Mouse (Mus musculus) forebrain, embryonic 12.5 days (tissue): ENCODE measurements around the gene Fbn1. TPM values are rescaled to one million over a fixed set of nuclear protein-coding genes. Genes with fewer than 3 reads are reported as not detected.

Source experiments
- ATAC-seq: fragments of 200-750 bp; cut with Nextera tagmentation; 2 replicates; pipeline ENCODE4 v1.8.0; 2017; ENCODE audit warnings: moderate TSS enrichment; ENCODE audit not compliant: low FRiP score
- H3K27ac ChIP-seq: fragments of 300-500 bp; sonication (generic); 2 replicates; pipeline ENCODE4 v1.5.1; 2016; ENCODE audit warnings: mild to moderate bottlenecking
- H3K27me3 ChIP-seq: fragments of 300-500 bp; sonication (generic); 2 replicates; pipeline ENCODE4 v1.6.1; 2016; ENCODE audit warnings: mild to moderate bottlenecking
- H3K36me3 ChIP-seq: fragments of 300-500 bp; sonication (generic); replicated peaks from 2 replicates; pipeline ENCODE4 v1.6.1; 2016; ENCODE audit warnings: mild to moderate bottlenecking
- H3K4me1 ChIP-seq: fragments of 300-500 bp; sonication (generic); 2 replicates; pipeline ENCODE4 v1.6.1; 2016
- H3K4me2 ChIP-seq: fragments of 300-500 bp; sonication (generic); 2 replicates; pipeline ENCODE4 v1.6.1; 2016; ENCODE audit warnings: mild to moderate bottlenecking, moderate library complexity
- H3K4me3 ChIP-seq: fragments of 300-500 bp; sonication (generic); replicated peaks from 2 replicates; pipeline ENCODE4 v1.5.1; 2016; ENCODE audit warnings: mild to moderate bottlenecking
- H3K9ac ChIP-seq: fragments of 300-500 bp; sonication (generic); 2 replicates; pipeline ENCODE4 v1.6.1; 2016; ENCODE audit warnings: mild to moderate bottlenecking
- H3K9me3 ChIP-seq: fragments of 300-500 bp; sonication (generic); 2 replicates; pipeline ENCODE4 v1.6.1; 2016
- WGBS: fragments of 180-500 bp; shearing (Covaris S2); methylation state at CpG from one replicate; pipeline ENCODE4 v1.1.7; 2016; 5-methylcytosine and 5-hydroxymethylcytosine counted together
- polyA plus RNA-seq: library from polyadenylated mRNA; unstranded; fragments of >200 nt; fragmentation: Nextera tagmentation; extraction: Ambion mirVana; gene quantifications from 2 replicates; pipeline ENCODE4 v1.2.1, GENCODE M21; 2016

The Fbn1 gene
- polyA plus RNA-seq, 1 experiment from 2014 or later = 8.6 TPM

GRCm38 (mm10) chr2:125380086-125380485 is 127.7 kb downstream of the Fbn1 start:
- Histone ChIP-seq H3K4me2 (no peak overlapping the region), H3K36me3 (0 out of 2 replicates have a peak, but pooled peaks cover 2% of the 10 kb centered on the region), H3K27ac (no peak overlapping the region), H3K9ac (no peak overlapping the region), H3K4me1 (no peaks in the 10 kb centered on the region; the same call in 1 of the 2 replicates), H3K4me3 (no peak overlapping the region), H3K9me3 (no peaks in the 10 kb centered on the region), H3K27me3 (no peaks in the 10 kb centered on the region)
- WGBS = 91% methylated on average over 2 of the region's 2 CpGs
- ATAC-seq = no peak

DNA sequence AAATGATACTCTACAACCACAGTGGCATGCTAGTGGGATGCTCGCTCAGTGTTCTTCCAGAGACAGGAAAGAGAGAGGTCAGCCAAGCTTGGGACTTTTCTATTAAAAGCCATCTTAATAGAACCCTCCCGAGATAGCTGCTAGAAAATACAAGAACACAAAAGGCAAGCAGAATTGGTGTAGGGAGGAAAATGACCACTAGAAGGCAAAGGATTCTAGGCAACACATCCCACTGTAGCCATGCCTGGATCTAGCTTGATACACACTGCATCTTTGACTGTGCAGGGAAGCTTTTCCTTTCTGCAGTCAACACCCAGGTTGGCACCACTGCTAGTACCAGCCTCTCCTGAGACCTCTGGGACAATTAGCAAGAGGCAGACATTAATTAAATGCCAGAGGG is 128.6 kb downstream of the Fbn1 start:
- no peak overlapping the region for H3K9ac ChIP-seq
- H3K36me3 ChIP-seq = 0 out of 2 replicates have a peak, but pooled peaks cover 2% of the 10 kb centered on the region
- no peaks in the 10 kb centered on the region; the same call in 1 of the 2 replicates for H3K4me1 ChIP-seq
- WGBS = 89% methylated on average over 2 of the region's 2 CpGs
- H3K4me3 ChIP-seq = no peak overlapping the region
- no peak overlapping the region for H3K4me2 ChIP-seq
- ATAC-seq = no peak
- no peak overlapping the region for H3K27ac ChIP-seq
- no peaks in the 10 kb centered on the region for H3K9me3 ChIP-seq
- no peaks in the 10 kb centered on the region for H3K27me3 ChIP-seq

GRCm38 (mm10) chr2:125375926-125376325 is 131.9 kb downstream of the Fbn1 start:
- H3K9me3 ChIP-seq = no peaks in the 10 kb centered on the region
- no peak for ATAC-seq
- no peaks in the 10 kb centered on the region for H3K27me3 ChIP-seq
- no peak overlapping the region for H3K9ac ChIP-seq
- whole genome bisulfite sequencing = 79% methylated on average over 5 of the region's 5 CpGs
- no peak overlapping the region for H3K4me3 ChIP-seq
- H3K36me3 ChIP-seq = 0 out of 2 replicates have a peak, but pooled peaks cover 2% of the 10 kb centered on the region
- H3K4me1 ChIP-seq = no peaks in the 10 kb centered on the region; the same call in 1 of the 2 replicates
- H3K4me2 ChIP-seq = no peak overlapping the region
- H3K27ac ChIP-seq = no peak overlapping the region

- H3K27ac ChIP-seq = no peak overlapping the region
- H3K4me2 ChIP-seq = no peak overlapping the region
- H3K36me3 ChIP-seq = 0 out of 2 replicates have a peak, but pooled peaks cover 2% of the 10 kb centered on the region
- H3K4me1 ChIP-seq = no peaks in the 10 kb centered on the region; the same call in 1 of the 2 replicates
- no peaks in the 10 kb centered on the region for H3K27me3 ChIP-seq
- no peak overlapping the region for H3K4me3 ChIP-seq
- 76% methylated on average over 10 of the region's 10 CpGs for WGBS
- no peak for ATAC-seq
- H3K9me3 ChIP-seq = no peaks in the 10 kb centered on the region
- no peak overlapping the region for H3K9ac ChIP-seq
Measured at GRCm38 (mm10) chr2:125375301-125375700, 132.5 kb downstream of the Fbn1 start.

- no peaks in the 10 kb centered on the region for H3K27me3 ChIP-seq
- no peak overlapping the region for H3K4me2 ChIP-seq
- 93% methylated on average over 8 of the region's 8 CpGs for WGBS
- no peak overlapping the region for H3K27ac ChIP-seq
- H3K4me1 ChIP-seq = no peaks in the 10 kb centered on the region
- H3K4me3 ChIP-seq = no peak overlapping the region
- no peak overlapping the region for H3K9ac ChIP-seq
- H3K36me3 ChIP-seq = peaks cover 23% of the 10 kb centered on the region
- no peaks in the 10 kb centered on the region for H3K9me3 ChIP-seq
- no peak for ATAC-seq
Measured at GRCm38 (mm10) chr2:125369666-125370065, 138.1 kb downstream of the Fbn1 start.

GRCm38 (mm10) chr2:125368616-125369015 is 139.2 kb downstream of the Fbn1 start:
- no peaks in the 10 kb centered on the region for H3K4me1 ChIP-seq
- H3K9ac ChIP-seq = no peak overlapping the region
- H3K4me2 ChIP-seq = no peak overlapping the region
- H3K27me3 ChIP-seq = no peaks in the 10 kb centered on the region
- H3K9me3 ChIP-seq = no peaks in the 10 kb centered on the region
- no peak overlapping the region for H3K4me3 ChIP-seq
- 86% methylated on average over 4 of the region's 4 CpGs for WGBS
- no peak for ATAC-seq
- peaks cover 23% of the 10 kb centered on the region for H3K36me3 ChIP-seq
- H3K27ac ChIP-seq = no peak overlapping the region

- Histone ChIP-seq H3K36me3 (peaks cover 31% of the 10 kb centered on the region), H3K27ac (no peak overlapping the region), H3K27me3 (no peaks in the 10 kb centered on the region), H3K4me3 (no peak overlapping the region), H3K9ac (no peak overlapping the region), H3K4me1 (no peaks in the 10 kb centered on the region), H3K9me3 (no peaks in the 10 kb centered on the region), H3K4me2 (no peak overlapping the region)
- WGBS = 91% methylated on average over 4 of the region's 4 CpGs
- no peak for ATAC-seq
Measured at GRCm38 (mm10) chr2:125361661-125362060, 146.1 kb downstream of the Fbn1 start.

GRCm38 (mm10) chr2:125356486-125356885 is 151.3 kb downstream of the Fbn1 start:
- WGBS = 85% methylated on average over 3 of the region's 3 CpGs
- no peak for ATAC-seq

DNA sequence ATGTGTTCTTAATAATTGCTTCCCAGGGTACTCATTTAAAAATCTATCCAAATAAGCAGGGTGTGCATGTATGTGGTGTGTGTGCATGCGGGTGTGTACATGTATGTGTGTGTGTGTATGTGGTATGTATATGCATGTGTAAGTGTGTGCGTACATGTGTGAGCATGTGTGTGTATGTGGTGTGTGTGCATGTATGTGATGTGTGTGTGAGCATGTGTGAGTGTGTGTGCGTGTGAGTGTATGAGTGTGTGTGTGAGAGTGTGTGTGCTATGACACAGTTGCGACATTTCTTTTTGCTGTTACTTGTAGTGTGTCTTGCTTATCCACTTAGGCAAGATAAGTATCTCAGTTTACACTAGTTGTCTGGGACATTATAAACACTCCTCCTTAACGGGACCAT is 151.7 kb downstream of the Fbn1 start:
- Histone ChIP-seq H3K27me3 (no peaks in the 10 kb centered on the region), H3K9me3 (no peaks in the 10 kb centered on the region), H3K4me3 (no peak overlapping the region), H3K4me1 (no peaks in the 10 kb centered on the region; the same call in 1 of the 2 replicates), H3K36me3 (peaks cover 2% of the 10 kb centered on the region), H3K27ac (no peak overlapping the region), H3K9ac (no peak overlapping the region), H3K4me2 (no peak overlapping the region)
- 91% methylated on average over 5 of the region's 5 CpGs for WGBS
- ATAC-seq = no peak

More at GRCm38 (mm10) chr2:125356486-125356885, 151.3 kb downstream of the Fbn1 start:
- Histone ChIP-seq H3K27ac (no peak overlapping the region), H3K4me3 (no peak overlapping the region), H3K9ac (no peak overlapping the region), H3K4me1 (no peaks in the 10 kb centered on the region; the same call in 1 of the 2 replicates), H3K36me3 (peaks cover 2% of the 10 kb centered on the region), H3K9me3 (no peaks in the 10 kb centered on the region), H3K27me3 (no peaks in the 10 kb centered on the region), H3K4me2 (no peak overlapping the region)

- 75% methylated on average over 11 of the region's 11 CpGs for WGBS
- no peak overlapping the region for H3K4me3 ChIP-seq
- H3K27me3 ChIP-seq = no peaks in the 10 kb centered on the region
- no peak overlapping the region for H3K27ac ChIP-seq
- no peaks in the 10 kb centered on the region; the same call in 1 of the 2 replicates for H3K4me1 ChIP-seq
- peaks cover 2% of the 10 kb centered on the region for H3K36me3 ChIP-seq
- H3K4me2 ChIP-seq = no peak overlapping the region
- no peaks in the 10 kb centered on the region for H3K9me3 ChIP-seq
- no peak for ATAC-seq
- H3K9ac ChIP-seq = no peak overlapping the region
Measured at GRCm38 (mm10) chr2:125355216-125355971, 152.4 kb downstream of the Fbn1 start.

- Histone ChIP-seq H3K9ac (no peak overlapping the region), H3K9me3 (no peaks in the 10 kb centered on the region), H3K4me2 (no peak overlapping the region), H3K27me3 (no peaks in the 10 kb centered on the region), H3K27ac (no peak overlapping the region), H3K4me3 (no peak overlapping the region), H3K4me1 (no peaks in the 10 kb centered on the region; the same call in 1 of the 2 replicates), H3K36me3 (peaks cover 2% of the 10 kb centered on the region; the same call in 1 of the 2 replicates)
- no peak for ATAC-seq
- WGBS = 81% methylated on average over 11 of the region's 11 CpGs
Measured at GRCm38 (mm10) chr2:125354587-125354986, 153.2 kb downstream of the Fbn1 start.

GRCm38 (mm10) chr2:125349144-125349543 is 158.6 kb downstream of the Fbn1 start:
- Histone ChIP-seq H3K9me3 (no peaks in the 10 kb centered on the region), H3K27me3 (no peaks in the 10 kb centered on the region), H3K36me3 (peaks cover 11% of the 10 kb centered on the region; the same call in 1 of the 2 replicates), H3K4me3 (no peak overlapping the region), H3K9ac (no peak overlapping the region), H3K4me2 (no peak overlapping the region), H3K4me1 (no peaks in the 10 kb centered on the region), H3K27ac (no peak overlapping the region)
- WGBS = 95% methylated on average over 5 of the region's 5 CpGs
- no peak for ATAC-seq
